Mouse (Mus musculus) left cerebral cortex, postnatal 25 days (tissue): ENCODE measurements at regions not wholly inside any gene's neighbourhood (a gene's known extent, or its start where the extent isn't known, plus 50 kb on each side); places are given as distances from the start of the nearest gene placed in this dataset.

ENCODE experiments used
- DNase-seq, 2 experiments: peaks; one replicate each; pipeline ENCODE4 v3.0.0; 2022; ENCODE audit warnings: low spot score in 2 of 2, mixed read lengths in 1 of 2
- intact Hi-C: fragments of 180-260 bp; cut with DNase I; formaldehyde crosslinking; loops from one replicate; pipeline ENCODE4 v1.15.1; 2025

- intact Hi-C loops, result no loop called here
- no peak for DNase-seq
Measured at GRCm38 (mm10) chr19:44626261-44626660, 63.6 kb downstream of the Hif1an start.

- intact Hi-C loops, result no loop called here
- DNase-seq, result no peak
Measured at GRCm38 (mm10) chr19:44629705-44630104, 67.1 kb downstream of the Hif1an start.

GRCm38 (mm10) chr19:44631356-44632007 is 68.8 kb downstream of the Hif1an start:
- no peak for DNase-seq
- intact Hi-C loops, result no loop called here

- no peak for DNase-seq
- intact Hi-C loops, result no loop called here
Measured at GRCm38 (mm10) chr19:44637145-44637719, 74.6 kb downstream of the Hif1an start.

- no peak for DNase-seq
- intact Hi-C loops, result no loop called here
Measured at GRCm38 (mm10) chr19:44640021-44640420, 77.4 kb downstream of the Hif1an start.

GRCm38 (mm10) chr19:44640551-44640950 is 77.9 kb downstream of the Hif1an start:
- intact Hi-C loops, result no loop called here
- no peak for DNase-seq

GRCm38 (mm10) chr19:44642294-44642693 is 79.6 kb downstream of the Hif1an start:
- DNase-seq, result no peak
- intact Hi-C loops, result no loop called here

- no peak for DNase-seq
- intact Hi-C loops, result no loop called here
Measured at GRCm38 (mm10) chr19:44644376-44644775, 81.7 kb downstream of the Hif1an start.

- intact Hi-C loops, result no loop called here
- DNase-seq, result no peak
Measured at GRCm38 (mm10) chr19:44644929-44645328, 82.3 kb downstream of the Hif1an start.

- intact Hi-C loops, result no loop called here
- no peak for DNase-seq
Measured at GRCm38 (mm10) chr19:44646548-44646947, 83.9 kb downstream of the Hif1an start.

GRCm38 (mm10) chr19:44649206-44649605 is 86.6 kb downstream of the Hif1an start:
- intact Hi-C loops, result no loop called here
- no peak for DNase-seq

GRCm38 (mm10) chr19:44650841-44651240 is 88.2 kb downstream of the Hif1an start:
- intact Hi-C loops, result loop anchor here (10.0 kb wide), 1 partner anchor 244 kb away; no protein-coding TSS in a partner anchor
- DNase-seq, result no peak

- intact Hi-C loops, result loop anchor here (10.0 kb wide), 1 partner anchor 243 kb away; no protein-coding TSS in a partner anchor
- no peak for DNase-seq
Measured at GRCm38 (mm10) chr19:44651605-44652004, 89.0 kb downstream of the Hif1an start.

GRCm38 (mm10) chr19:44655719-44656118 is 93.1 kb downstream of the Hif1an start:
- DNase-seq, result no peak
- intact Hi-C loops, result loop anchor here (10.0 kb wide), 1 partner anchor 239 kb away; no protein-coding TSS in a partner anchor

- intact Hi-C loops, result loop anchor here (10.0 kb wide), 1 partner anchor 235 kb away; no protein-coding TSS in a partner anchor
- DNase-seq, result no peak
Measured at GRCm38 (mm10) chr19:44659316-44659715, 96.5 kb upstream of the Pax2 start.

- no peak for DNase-seq
- intact Hi-C loops, result no loop called here
Measured at GRCm38 (mm10) chr19:44669535-44669958, 86.3 kb upstream of the Pax2 start.

- intact Hi-C loops, result loop anchor here (10.0 kb wide), 1 partner anchor 1070 kb away; no protein-coding TSS in a partner anchor
- peak in 1 of 2 experiments; percentile 22 for DNase-seq
Measured at GRCm38 (mm10) chr19:44674621-44675245, 81.1 kb upstream of the Pax2 start.

GRCm38 (mm10) chr19:44676555-44677120 is 79.2 kb upstream of the Pax2 start:
- DNase-seq, result no peak
- intact Hi-C loops, result loop anchor here (10.0 kb wide), 1 partner anchor 1072 kb away; no protein-coding TSS in a partner anchor

- intact Hi-C loops, result loop anchor here (10.0 kb wide), 1 partner anchor 1072 kb away; no protein-coding TSS in a partner anchor
- DNase-seq, result no peak
Measured at GRCm38 (mm10) chr19:44677295-44677694, 78.5 kb upstream of the Pax2 start.

GRCm38 (mm10) chr19:44678686-44679085 is 77.2 kb upstream of the Pax2 start:
- DNase-seq, result no peak
- intact Hi-C loops, result loop anchor here (10.0 kb wide), 1 partner anchor 1074 kb away; no protein-coding TSS in a partner anchor
